In the genomic region with DNA sequence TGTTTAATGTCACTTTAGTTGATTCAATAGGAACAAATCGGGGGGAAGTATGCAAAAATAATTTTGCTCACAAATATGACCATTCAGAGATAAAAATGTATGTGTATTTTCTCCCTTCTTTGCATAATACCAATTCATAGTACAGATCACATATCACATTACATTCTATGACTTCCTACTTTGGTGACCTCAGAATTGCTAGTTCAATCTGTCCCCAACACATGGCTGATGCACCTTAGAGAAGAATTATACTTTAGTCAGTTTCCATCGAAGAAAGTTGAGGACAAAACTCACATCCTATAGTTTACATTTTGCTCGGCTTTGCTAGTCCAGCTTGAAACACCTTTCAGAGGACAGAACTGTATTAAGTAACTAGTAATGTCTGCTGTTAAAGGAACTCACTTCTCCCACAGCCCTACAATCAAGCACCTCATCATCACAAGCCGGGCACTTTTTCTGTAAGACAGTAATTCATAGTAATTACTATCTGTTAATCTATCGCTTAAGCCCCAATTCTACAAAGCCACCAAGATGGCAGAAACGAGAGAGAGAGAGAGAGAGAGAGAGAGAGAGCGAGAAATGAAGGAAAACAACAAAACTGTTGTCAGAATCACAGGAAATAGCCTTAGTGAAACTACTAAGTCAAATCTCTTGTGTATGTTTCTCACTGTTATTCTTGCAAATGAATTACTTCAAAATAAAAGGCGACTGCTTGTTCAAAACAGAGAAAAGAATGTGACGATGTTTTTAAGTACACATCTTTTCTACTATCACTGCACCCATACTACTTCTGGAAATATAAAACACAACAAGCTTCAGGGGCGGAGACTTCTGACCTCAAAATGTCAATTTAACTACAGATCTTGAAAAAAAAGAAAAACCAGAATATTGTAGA, we compare ENCODE assay signal across 8 mouse cellular contexts. TPM values are rescaled to one million over a fixed set of nuclear protein-coding genes. Genes with fewer than 3 reads are reported as not detected.
DNase-seq lines count a peak whose midpoint lies in the region; ATAC-seq and TF ChIP-seq lines count a peak whose summit lies in the region.

No protein-coding gene starts in this region.

- peak overlapping the region; percentile 95; the same call in 1 of the 2 replicates for H3K4me3 ChIP-seq in liver, adult 2 months (ENCODE audit: insufficient read depth, low read depth, low read length)
- peak overlapping the region; percentile 80 for H3K4me3 ChIP-seq in hindbrain, embryonic 16.5 days (ENCODE audit: low read length)
- H3K4me3 ChIP-seq in myocyte, result peak overlapping the region; percentile 66

- WGBS in liver, adult 2 months, result 34% methylated on average over 10 of the region's 10 CpGs
- 58% methylated on average over 10 of the region's 10 CpGs for WGBS in hindbrain, embryonic 16.5 days

- ATAC-seq in hindbrain, embryonic 16.5 days, result no peak

- H3K4me1 ChIP-seq in liver, adult 2 months (ENCODE audit: control insufficient read depth, insufficient read depth, low read length), result peaks cover 4% of the 10 kb centered on the region; the same call in 1 of the 2 replicates
- H3K4me1 ChIP-seq in hindbrain, embryonic 16.5 days (ENCODE audit: control insufficient read depth, insufficient read depth, low read depth, low read length), result peaks cover 16% of the 10 kb centered on the region

- DNase-seq in liver, adult 2 months (ENCODE audit: extremely low read depth, low read depth, low spot score), result no peak
- DNase-seq in liver, result no peak
- peak; percentile 41 for DNase-seq in adipocyte (ENCODE audit: low spot score)
- no peak for DNase-seq in adrenal gland, adult 2 months
- DNase-seq in spleen, postnatal 10 days (ENCODE audit: low spot score in 2 of 2), result no peak
- DNase-seq in cerebellum, postnatal 4 days (ENCODE audit: low spot score in 2 of 2), result no peak

- no peak for TF ChIP-seq POLR2A in liver, adult 2 months (IDR thresholded peaks at IDR 0.05; ENCODE audit: extremely low read depth, insufficient read depth, low read length)
- TF ChIP-seq POLR2A in myocyte (IDR thresholded peaks at IDR 0.05; ENCODE audit: insufficient read length, low read depth), result no peak

- H3K27me3 ChIP-seq in liver, adult 2 months (ENCODE audit: control insufficient read depth, insufficient read depth, low read length), result no peaks in the 10 kb centered on the region
- no peaks in the 10 kb centered on the region for H3K27me3 ChIP-seq in hindbrain, embryonic 16.5 days (replicated peaks; ENCODE audit: control insufficient read depth, insufficient read depth, low read length)
- no peaks in the 10 kb centered on the region for H3K27me3 ChIP-seq in myocyte (ENCODE audit: control insufficient read depth, insufficient read depth, insufficient read length)

- H3K27ac ChIP-seq in liver, adult 2 months (replicated peaks; ENCODE audit: insufficient read depth, low read depth, low read length), result no peak overlapping the region; the same call in 1 of the 2 replicates
- H3K27ac ChIP-seq in hindbrain, embryonic 16.5 days (ENCODE audit: low read depth, low read length), result no peak overlapping the region; the same call in 1 of the 2 replicates

- H3ac ChIP-seq in myocyte (ENCODE audit: control insufficient read depth, insufficient read length), result peak overlapping the region; percentile 58

- H3K4me2 ChIP-seq in hindbrain, embryonic 16.5 days (ENCODE audit: low read length), result peak overlapping the region; percentile 83
- H3K4me2 ChIP-seq in myocyte (ENCODE audit: low read depth), result peak overlapping the region; percentile 95

- no peak for TF ChIP-seq CTCF in liver, adult 2 months (IDR thresholded peaks at IDR 0.05; ENCODE audit: low read depth, low read length)

- peak overlapping the region; percentile 96 for H3K9ac ChIP-seq in liver, adult 2 months (ENCODE audit: low read depth, low read length)
- peak overlapping the region; percentile 79 for H3K9ac ChIP-seq in hindbrain, embryonic 16.5 days (ENCODE audit: low read depth, low read length)

- H3K9me3 ChIP-seq in hindbrain, embryonic 16.5 days (ENCODE audit: control insufficient read depth, low read length), result no peaks in the 10 kb centered on the region

- H3K79me2 ChIP-seq in liver, adult 2 months (ENCODE audit: control insufficient read depth, insufficient read depth, low read length), result peaks cover 3% of the 10 kb centered on the region; the same call in 1 of the 2 replicates
- peaks cover 12% of the 10 kb centered on the region for H3K79me2 ChIP-seq in myocyte (ENCODE audit: control insufficient read depth, insufficient read depth)

- no peaks in the 10 kb centered on the region for H3K36me3 ChIP-seq in liver, adult 2 months (ENCODE audit: control insufficient read depth, insufficient read depth, low read length)
- no peaks in the 10 kb centered on the region for H3K36me3 ChIP-seq in hindbrain, embryonic 16.5 days (ENCODE audit: control insufficient read depth, insufficient read depth, low read length)
- no peaks in the 10 kb centered on the region for H3K36me3 ChIP-seq in myocyte (ENCODE audit: control insufficient read depth, insufficient read depth)

TF ChIP-seq in myocyte, 11 proteins besides CTCF, POLR2A, EP300 and RAD21:
- no peak for TF ChIP-seq REST (IDR thresholded peaks at IDR 0.05; ENCODE audit: insufficient read depth, insufficient read length)
- no peak for TF ChIP-seq TCF12 (IDR thresholded peaks at IDR 0.05; ENCODE audit: insufficient read depth, poor library complexity, severe bottlenecking)
- TF ChIP-seq POLR2AphosphoS2 (IDR thresholded peaks at IDR 0.05; ENCODE audit: insufficient read length, low read depth), result no peak

RNA-seq across cellular contexts. Expression of gene Snx14, which starts 1.2 kb away (rescaled TPM):
- total RNA-seq in liver, adult 2 months (2014; rRNA removed), result 23.2 and 23.6 TPM in 2 replicates
- polyA plus RNA-seq in liver, adult 2 months (2012; rRNA removed), result 9.0 and 9.1 TPM in 2 replicates
- polyA plus RNA-seq in hindbrain, embryonic 16.5 days (2015; fragmentation: Nextera tagmentation; extraction: Ambion mirVana), result 39.7 and 41.1 TPM in 2 replicates
- polyA plus RNA-seq in myocyte (2012; fragmentation: generic; extraction: Trizol), result 9.6 TPM
- total RNA-seq in adrenal gland, adult 2 months (2021), result 10 to 100 TPM; 49.1 to 57.3 TPM
- 24.9 and 28.1 TPM in 2 replicates for polyA plus RNA-seq in adrenal gland, adult 2 months (2012; rRNA removed)

RNA-seq across cellular contexts. Expression of gene Gm20537, which starts 18.8 kb away (rescaled TPM):
- total RNA-seq in liver, adult 2 months (2014; rRNA removed), result 0.83 TPM in 1 of 2 replicates, not detected in the other
- polyA plus RNA-seq in liver, adult 2 months (2012; rRNA removed), result 0.91 and 1.1 TPM in 2 replicates
- 0.70 and 1.2 TPM in 2 replicates for polyA plus RNA-seq in hindbrain, embryonic 16.5 days (2015; fragmentation: Nextera tagmentation; extraction: Ambion mirVana)
- not detected for polyA plus RNA-seq in myocyte (2012; fragmentation: generic; extraction: Trizol)
- 1 to 10 TPM in 1 of 2 experiments, not detected in 1; 2.1 TPM for total RNA-seq in adrenal gland, adult 2 months (2021)
- not detected in 2 replicates for polyA plus RNA-seq in adrenal gland, adult 2 months (2012; rRNA removed)

RNA-seq across cellular contexts. Expression of gene Syncrip, which starts 44.8 kb away (rescaled TPM):
- total RNA-seq in liver, adult 2 months (2014; rRNA removed), result 21.0 and 21.3 TPM in 2 replicates
- 2.1 and 2.3 TPM in 2 replicates for polyA plus RNA-seq in liver, adult 2 months (2012; rRNA removed)
- 67.1 and 71.6 TPM in 2 replicates for polyA plus RNA-seq in hindbrain, embryonic 16.5 days (2015; fragmentation: Nextera tagmentation; extraction: Ambion mirVana)
- polyA plus RNA-seq in myocyte (2012; fragmentation: generic; extraction: Trizol), result 41.8 TPM
- 10 to 100 TPM; 67.6 to 69.1 TPM for total RNA-seq in adrenal gland, adult 2 months (2021)
- 3.1 and 4.5 TPM in 2 replicates for polyA plus RNA-seq in adrenal gland, adult 2 months (2012; rRNA removed)
